Mouse (Mus musculus) brown adipose tissue, adult 24 weeks (tissue): ENCODE measurements around the gene Ksr2. TPM values are rescaled to one million over a fixed set of nuclear protein-coding genes. Genes with fewer than 3 reads are reported as not detected.

Experiments used
- H3K27ac ChIP-seq: fragments of 200-500 bp; replicated peaks from 2 replicates; pipeline ENCODE4 v1.5.1; 2012; ENCODE audit warnings: low read depth, mild to moderate bottlenecking, low read length
- H3K4me1 ChIP-seq: fragments of 200-500 bp; 2 replicates; pipeline ENCODE4 v1.6.1; 2012; ENCODE audit warnings: low read length, mixed read lengths; ENCODE audit not compliant: control insufficient read depth, insufficient read depth, insufficient read length
- H3K4me3 ChIP-seq: fragments of 200-500 bp; 2 replicates; pipeline ENCODE4 v1.5.1; 2012; ENCODE audit warnings: low read depth, mild to moderate bottlenecking, low read length, moderate library complexity; ENCODE audit not compliant: insufficient read depth
- polyA plus RNA-seq: library from polyadenylated mRNA; stranded (reverse); fragments of >200 nt; gene quantifications from 2 replicates; pipeline ENCODE4 v1.2.4, GENCODE M21; 2012; ENCODE audit not compliant: missing spikeins, insufficient read depth, insufficient read length

The Ksr2 gene
- polyA plus RNA-seq, 1 experiment: not detected

DNA sequence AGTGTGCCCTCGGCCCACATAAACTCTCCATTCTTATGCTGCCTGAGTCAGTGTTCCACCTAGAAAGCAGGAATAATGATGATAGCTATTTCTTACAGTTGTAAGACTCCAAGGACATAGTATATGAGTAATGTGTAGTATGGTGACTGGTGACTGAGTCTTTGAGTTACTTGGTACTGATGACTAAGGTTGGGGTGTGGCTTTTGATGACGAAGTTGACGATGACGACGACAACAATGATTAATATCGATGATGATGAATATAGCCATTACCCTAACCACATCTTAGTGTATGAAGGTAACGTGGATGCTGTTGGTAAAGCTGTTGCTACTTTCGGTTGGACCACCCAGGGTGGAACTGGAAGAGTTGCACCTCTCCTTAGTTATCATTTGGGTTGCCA lies 270.7 kb downstream of the Ksr2 start:
- no peak overlapping the region for H3K27ac ChIP-seq
- H3K4me3 ChIP-seq: no peak overlapping the region
- H3K4me1 ChIP-seq: no peaks in the 10 kb centered on the region

DNA sequence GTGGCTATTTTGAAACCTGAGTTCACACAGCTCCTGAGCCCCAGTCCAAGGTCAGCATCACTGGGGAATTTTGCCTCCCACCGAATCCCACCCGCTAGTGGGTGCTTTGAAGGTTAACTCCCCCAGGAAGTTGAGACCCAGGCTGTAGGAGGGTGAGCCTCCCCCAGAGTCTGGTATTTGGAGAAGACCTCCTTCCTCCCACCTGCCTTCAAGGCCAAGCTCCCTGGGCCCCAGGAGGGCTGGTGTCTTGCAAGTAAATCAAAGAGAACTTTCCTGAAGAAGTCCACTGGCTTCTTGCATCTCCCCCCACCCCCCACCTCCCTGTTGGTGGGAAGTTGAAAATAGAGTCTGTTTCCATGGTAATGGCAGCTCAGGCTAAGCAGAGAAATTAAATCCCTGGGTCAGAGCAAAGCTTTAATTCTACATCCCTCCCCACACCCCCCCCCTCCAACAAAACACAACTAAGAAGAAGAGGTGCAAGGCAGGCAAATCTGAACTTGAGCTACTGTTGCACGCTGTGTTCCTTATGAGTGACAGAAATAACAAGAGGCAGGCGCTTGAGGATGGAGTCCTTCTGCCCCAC lies 274.1 kb downstream of the Ksr2 start:
- H3K4me1 ChIP-seq: no peaks in the 10 kb centered on the region
- no peak overlapping the region for H3K27ac ChIP-seq
- no peak overlapping the region for H3K4me3 ChIP-seq

DNA sequence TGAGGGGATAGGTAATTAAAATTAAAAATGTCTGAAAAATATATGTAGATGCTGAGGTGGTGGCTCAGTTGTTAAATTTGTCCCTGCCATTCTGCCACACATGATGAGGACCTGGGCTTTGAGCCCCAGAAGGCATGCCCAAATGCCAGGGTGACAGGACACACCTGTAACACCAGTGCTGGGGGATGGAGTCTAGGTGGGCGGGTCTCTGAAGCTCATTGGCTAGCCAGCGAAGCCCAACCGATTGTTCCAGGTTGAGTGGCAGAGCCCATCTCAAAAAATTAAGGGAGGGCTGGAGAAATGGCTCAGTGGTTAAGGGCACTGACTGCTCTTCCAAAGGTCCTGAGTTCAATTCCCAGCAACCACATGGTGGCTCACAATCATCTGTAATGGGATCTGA lies 274.9 kb downstream of the Ksr2 start:
- H3K4me3 ChIP-seq: no peak overlapping the region
- no peaks in the 10 kb centered on the region for H3K4me1 ChIP-seq
- H3K27ac ChIP-seq: no peak overlapping the region

DNA sequence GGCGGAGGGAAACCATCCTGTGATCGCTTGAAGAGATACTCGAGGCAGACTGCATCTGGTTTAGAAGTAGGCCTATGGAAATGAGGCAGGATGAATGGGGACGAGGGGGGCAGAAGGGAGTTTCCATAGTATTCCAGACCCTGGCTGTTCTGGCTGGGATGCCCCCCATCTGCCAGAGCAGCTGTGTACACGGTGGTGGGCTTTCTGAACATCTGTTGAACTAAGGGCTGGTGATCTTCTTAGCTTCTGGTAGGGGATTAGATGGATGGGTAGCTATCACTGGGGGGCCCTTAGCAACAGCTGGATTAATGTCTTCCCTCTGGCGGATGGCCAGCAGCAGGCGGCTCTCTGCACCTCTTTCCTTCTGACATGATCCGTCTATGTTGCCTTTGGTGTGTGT lies 276.0 kb downstream of the Ksr2 start:
- Histone ChIP-seq H3K4me1 (no peaks in the 10 kb centered on the region), H3K4me3 (no peak overlapping the region), H3K27ac (no peak overlapping the region)

DNA sequence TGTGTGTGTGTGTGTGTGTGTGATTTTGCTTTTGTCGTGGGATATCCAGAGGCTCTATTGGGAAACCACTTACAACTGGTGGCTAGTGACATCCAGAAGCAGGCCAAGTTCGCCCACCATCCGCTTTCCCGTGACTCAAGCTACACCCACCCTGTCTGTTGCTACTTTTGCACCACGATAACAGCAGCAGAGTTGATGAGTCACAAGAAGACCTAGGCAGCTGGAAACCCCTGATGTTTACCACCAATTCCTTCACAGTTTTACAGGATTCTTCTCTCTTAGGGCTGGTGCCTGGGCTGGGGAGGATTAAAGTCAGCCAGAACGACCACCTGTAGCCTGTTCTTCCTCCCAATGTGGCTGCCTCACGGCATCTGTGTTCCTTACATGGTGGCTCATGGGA lies 277.5 kb downstream of the Ksr2 start:
- no peak overlapping the region for H3K4me3 ChIP-seq
- no peak overlapping the region for H3K27ac ChIP-seq
- H3K4me1 ChIP-seq: no peaks in the 10 kb centered on the region

DNA sequence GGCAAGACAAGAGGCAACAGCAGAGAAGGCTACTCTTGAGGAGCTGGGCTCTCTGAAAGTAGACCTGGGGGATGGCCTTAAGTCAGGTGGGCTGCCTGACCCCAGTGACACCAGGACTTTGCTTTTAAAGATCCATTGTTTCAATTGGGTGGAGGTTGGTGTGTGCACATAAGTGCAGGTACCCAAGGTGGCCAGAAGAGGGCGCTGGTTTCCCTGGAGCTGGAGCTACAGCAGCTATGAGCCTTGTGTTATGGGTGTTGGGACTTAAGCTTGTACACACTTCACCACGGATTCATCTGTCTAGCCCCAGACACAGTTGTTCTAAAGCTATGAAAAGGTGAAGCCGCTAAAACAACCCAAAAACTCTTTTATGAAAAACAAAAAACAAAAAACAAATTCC lies 279.8 kb downstream of the Ksr2 start:
- Histone ChIP-seq H3K4me1 (no peaks in the 10 kb centered on the region), H3K4me3 (no peak overlapping the region)

DNA sequence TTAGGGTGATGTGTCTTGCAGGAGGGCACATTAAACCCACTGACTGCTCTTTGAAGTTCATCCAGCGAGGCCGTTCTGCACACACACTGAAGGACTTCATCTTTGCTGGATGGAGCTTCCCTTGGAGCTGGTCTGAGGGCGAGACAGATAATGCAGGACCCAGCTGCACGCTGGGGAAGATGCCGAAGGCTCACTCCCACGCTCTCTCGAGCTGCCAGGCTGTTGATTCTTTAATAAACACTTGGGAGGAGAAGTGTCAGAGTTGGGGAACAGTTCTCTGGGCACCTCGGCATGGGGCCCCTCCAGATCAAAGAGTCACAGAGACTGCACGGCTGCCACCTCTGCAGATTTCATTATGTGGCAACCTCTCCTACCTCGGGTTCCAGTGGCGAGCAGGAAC lies 280.8 kb downstream of the Ksr2 start:
- Histone ChIP-seq H3K4me3 (no peak overlapping the region), H3K27ac (no peak overlapping the region), H3K4me1 (no peaks in the 10 kb centered on the region)

More for the DNA sequence above, 279.8 kb downstream of the Ksr2 start:
- no peak overlapping the region for H3K27ac ChIP-seq

DNA sequence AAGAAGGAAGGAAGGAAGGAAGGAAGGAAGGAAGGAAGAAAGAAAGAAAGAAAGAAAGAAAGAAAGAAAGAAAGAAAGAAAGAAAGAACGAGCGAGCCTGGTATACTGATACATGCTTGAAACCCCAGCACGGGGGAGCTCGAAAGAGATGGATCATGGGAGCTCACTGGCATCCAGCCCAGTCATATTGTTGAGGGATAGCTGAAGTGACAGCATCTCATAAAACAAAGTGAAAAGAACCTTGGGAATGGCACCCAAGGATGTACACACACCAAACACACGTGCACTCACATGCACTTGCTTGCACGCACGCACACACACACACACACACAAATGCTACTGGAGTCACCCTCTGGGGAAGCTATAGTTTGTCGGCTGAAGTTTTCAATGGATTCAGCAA lies 282.6 kb downstream of the Ksr2 start:
- Histone ChIP-seq H3K4me3 (no peak overlapping the region), H3K27ac (no peak overlapping the region), H3K4me1 (no peaks in the 10 kb centered on the region)

DNA sequence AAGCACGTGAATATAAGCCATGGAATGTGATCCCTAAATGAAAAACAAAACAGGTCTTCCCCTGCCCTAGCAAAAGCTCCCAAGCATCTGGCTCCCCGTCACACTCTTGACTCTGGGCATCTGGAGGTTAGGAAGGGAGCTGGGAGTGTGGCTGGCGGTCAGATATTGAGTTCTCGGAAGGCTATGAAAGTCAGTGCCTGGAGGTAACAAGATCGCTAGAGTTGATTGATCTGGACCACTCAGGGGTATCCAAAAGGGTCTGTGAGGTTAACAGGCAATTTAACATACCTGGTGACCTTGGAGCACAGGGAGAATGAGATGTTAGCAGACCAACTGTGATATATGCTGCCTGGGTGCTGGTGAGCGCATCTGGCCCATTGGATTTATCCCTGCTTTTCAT lies 283.8 kb downstream of the Ksr2 start:
- Histone ChIP-seq H3K4me1 (no peaks in the 10 kb centered on the region), H3K27ac (no peak overlapping the region), H3K4me3 (no peak overlapping the region)

DNA sequence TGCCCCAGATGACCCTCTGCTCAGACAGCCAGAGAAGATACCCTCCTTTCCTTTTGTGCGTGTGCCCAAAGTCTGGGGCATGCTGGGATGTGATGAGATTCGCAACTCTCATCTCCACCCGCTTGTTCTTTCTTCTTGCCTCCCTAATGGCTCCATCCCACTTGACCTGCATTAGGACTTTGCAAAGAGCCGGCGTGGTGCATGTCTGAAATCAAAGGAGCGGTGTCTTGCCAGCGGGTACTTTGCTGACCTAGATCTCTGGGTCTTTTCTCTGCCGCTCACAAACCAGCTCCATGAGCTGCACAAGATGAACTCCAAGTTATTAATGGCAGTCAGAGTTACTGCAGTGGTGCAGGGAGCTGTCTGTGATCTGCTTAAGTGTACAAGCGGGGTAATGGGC lies 290.6 kb downstream of the Ksr2 start:
- H3K4me3 ChIP-seq: no peak overlapping the region
- no peak overlapping the region for H3K27ac ChIP-seq
- H3K4me1 ChIP-seq: no peaks in the 10 kb centered on the region

DNA sequence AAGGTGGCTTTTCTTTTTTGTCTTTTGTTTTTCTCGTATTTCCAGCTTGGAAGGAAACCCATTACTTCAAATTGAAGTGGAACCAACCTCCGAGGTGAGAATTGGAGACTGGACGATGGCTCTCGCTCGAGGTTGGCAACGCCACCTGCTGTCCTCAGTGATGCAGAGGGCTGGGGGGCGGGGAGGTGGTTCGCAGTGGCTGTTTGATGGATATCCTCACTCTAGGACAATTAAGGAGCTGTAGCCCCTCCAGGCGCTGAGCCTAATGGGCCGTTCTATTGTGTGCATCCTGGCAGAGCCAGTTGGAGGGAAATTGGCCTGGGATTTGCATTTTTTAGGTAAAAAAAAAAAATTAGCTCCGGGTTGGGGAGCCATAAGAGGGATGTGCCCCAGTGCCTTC lies 292.8 kb downstream of the Ksr2 start:
- H3K4me3 ChIP-seq: no peak overlapping the region
- no peak overlapping the region for H3K27ac ChIP-seq
- no peaks in the 10 kb centered on the region for H3K4me1 ChIP-seq

DNA sequence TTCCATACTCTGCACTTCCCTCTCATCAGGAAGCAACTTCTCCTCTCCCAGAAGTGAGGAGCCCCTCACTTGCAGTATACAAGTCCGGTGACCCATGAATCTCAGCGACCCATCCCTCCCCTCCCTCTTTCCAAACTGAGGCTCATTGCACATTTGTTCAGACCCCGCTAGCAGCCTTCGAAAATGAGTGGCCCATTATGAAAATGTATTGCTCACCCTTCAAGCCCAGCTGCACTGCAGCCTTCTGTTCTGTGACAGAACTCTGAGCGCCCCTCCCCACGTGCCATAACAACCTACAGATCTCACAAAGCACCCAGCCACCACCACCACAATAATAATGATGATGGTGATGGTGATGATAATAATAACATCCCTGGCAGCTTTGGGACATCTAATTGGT lies 295.5 kb downstream of the Ksr2 start:
- Histone ChIP-seq H3K27ac (no peak overlapping the region), H3K4me1 (no peaks in the 10 kb centered on the region), H3K4me3 (no peak overlapping the region)

DNA sequence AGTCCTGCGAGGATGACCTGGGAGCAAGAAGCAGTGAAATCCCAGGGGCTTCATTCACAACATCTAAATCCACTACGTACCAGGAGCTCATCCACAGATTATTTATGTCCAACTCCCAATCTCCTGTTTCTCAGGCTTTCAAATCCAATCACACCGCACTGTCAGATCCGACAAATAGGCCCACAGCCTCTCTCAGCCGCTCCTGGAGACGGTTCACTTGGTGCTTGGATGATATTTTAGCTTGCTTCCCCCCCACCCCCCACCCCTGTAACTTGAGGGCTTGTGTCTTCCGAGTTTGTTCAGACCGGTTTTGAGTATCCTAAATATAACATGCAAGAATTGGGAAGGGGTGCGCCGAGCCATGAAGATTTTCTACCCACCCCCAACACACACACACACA lies 297.8 kb downstream of the Ksr2 start:
- Histone ChIP-seq H3K27ac (no peak overlapping the region), H3K4me1 (no peaks in the 10 kb centered on the region), H3K4me3 (no peak overlapping the region)

DNA sequence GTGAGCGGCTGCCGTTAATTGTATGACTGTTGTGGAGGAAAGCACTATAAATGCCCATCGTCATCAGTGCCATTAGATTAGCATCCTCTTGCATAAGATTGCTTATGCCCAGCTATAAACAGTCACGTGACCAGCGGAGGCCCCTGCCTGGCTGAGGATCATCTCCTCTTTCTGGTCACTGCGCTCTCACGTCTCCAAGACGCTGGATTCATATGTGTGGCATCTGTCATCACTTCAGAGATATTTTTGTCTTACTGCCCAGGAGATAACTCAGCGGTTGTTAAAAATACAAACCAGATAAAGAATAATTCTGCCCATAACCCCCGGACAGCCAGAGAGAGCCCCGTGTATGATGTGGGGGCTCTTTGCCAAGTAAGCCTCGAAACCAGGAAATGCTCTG lies 298.4 kb downstream of the Ksr2 start:
- no peaks in the 10 kb centered on the region for H3K4me1 ChIP-seq
- no peak overlapping the region for H3K27ac ChIP-seq
- no peak overlapping the region for H3K4me3 ChIP-seq

DNA sequence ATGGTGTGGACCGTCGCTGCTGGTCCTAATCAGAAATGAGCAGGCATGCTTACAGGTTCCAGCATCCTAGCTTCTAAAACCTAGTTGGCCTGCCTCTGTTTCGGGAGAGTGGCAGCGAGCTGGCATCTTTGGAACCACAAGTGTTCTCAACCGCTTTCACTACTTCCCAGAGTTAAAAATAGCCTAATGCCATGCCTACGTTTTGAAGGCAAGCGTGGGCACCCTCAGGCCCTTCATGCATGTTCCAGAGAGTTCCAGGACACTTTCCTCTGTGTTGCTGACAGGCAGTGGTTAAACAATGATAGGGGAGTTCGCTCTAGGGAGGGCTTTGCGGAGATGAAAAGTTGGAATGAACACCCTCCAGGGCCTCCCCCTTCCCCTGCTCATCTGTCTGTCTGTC lies 303.3 kb downstream of the Ksr2 start:
- no peaks in the 10 kb centered on the region for H3K4me1 ChIP-seq
- H3K27ac ChIP-seq: no peak overlapping the region
- H3K4me3 ChIP-seq: no peak overlapping the region

DNA sequence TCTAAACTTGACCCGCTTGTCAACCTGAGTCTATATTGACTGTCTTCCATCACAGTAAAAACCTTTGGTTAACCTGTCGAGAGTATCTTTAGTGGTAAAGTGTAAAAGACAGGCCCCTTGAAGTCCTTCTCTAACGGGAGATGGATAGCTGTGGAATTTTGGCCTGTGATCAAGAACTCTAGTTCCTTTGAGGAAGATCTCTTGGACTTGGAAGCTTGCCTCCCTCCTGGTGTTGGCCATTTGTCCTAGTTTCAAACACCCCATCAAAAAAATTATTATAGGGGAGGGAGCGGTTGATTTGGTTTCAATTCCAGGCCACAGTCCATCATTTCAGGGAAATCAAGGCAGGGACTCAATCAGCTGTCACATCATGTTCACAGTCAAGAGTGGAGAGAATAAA lies 309.5 kb downstream of the Ksr2 start:
- Histone ChIP-seq H3K4me1 (no peaks in the 10 kb centered on the region), H3K27ac (no peak overlapping the region), H3K4me3 (no peak overlapping the region)

DNA sequence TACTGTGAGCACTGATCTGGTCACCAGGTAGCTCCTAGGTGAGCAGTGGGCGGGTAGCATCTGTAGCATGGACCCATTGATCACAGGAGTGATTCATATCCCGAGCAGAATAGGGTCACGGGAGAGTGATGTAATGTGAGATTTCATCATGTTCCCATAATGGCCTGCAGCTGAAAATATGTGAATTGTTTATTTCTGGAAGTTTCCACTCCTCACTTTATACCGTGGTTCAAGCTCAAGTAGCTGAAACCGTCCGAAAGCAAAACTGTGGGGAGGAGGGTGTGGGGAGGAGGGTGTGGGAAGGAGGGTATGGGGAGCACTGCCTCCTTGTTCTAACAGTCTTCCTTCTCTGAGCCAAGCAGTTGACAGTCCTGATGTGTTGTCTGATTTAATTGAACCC lies 312.7 kb downstream of the Ksr2 start:
- no peaks in the 10 kb centered on the region for H3K4me1 ChIP-seq
- H3K27ac ChIP-seq: no peak overlapping the region
- no peak overlapping the region for H3K4me3 ChIP-seq
